Mouse (Mus musculus): Measurements from ENCODE around the gene Fam78b. TPM values are rescaled to one million over a fixed set of nuclear protein-coding genes. Genes with fewer than 3 reads are reported as not detected.

Fam78b gene
- polyA plus RNA-seq, 1 experiment from 2014 or later, result 0.93 TPM

GRCm38 (mm10) chr1:167022001-167022424 is 20.8 kb downstream of the Fam78b start:
- no peak overlapping the region for H3K4me3 ChIP-seq (ENCODE audit: low read depth, low read length)
- H3K27me3 ChIP-seq (replicated peaks; ENCODE audit: control insufficient read depth, insufficient read depth, low read length), result no peaks in the 10 kb centered on the region
- no peak for DNase-seq (ENCODE audit: low spot score)

GRCm38 (mm10) chr1:167022541-167023121 is 21.4 kb downstream of the Fam78b start:
- no peaks in the 10 kb centered on the region for H3K9me3 ChIP-seq (ENCODE audit: control insufficient read depth, low read length)

More at GRCm38 (mm10) chr1:167022001-167022424, 20.8 kb downstream of the Fam78b start:
- ATAC-seq (replicated peaks; ENCODE audit: low FRiP score), result no peak
- Histone ChIP-seq H3K9me3 (ENCODE audit: control insufficient read depth, low read length) (no peaks in the 10 kb centered on the region), H3K4me2 (no peak overlapping the region), H3K27ac (ENCODE audit: low read depth, low read length) (no peak overlapping the region), H3K9ac (ENCODE audit: low read depth, low read length) (no peak overlapping the region), H3K36me3 (ENCODE audit: control insufficient read depth, insufficient read depth, low read length) (no peaks in the 10 kb centered on the region), H3K4me1 (replicated peaks; ENCODE audit: control insufficient read depth, insufficient read depth, low read length) (no peaks in the 10 kb centered on the region)
- 62% methylated on average over 9 of the region's 9 CpGs for WGBS

GRCm38 (mm10) chr1:167023794-167024193 is 22.6 kb downstream of the Fam78b start:
- Histone ChIP-seq H3K9ac (ENCODE audit: low read depth, low read length) (no peak overlapping the region), H3K9me3 (ENCODE audit: control insufficient read depth, low read length) (no peaks in the 10 kb centered on the region), H3K36me3 (ENCODE audit: control insufficient read depth, insufficient read depth, low read length) (no peaks in the 10 kb centered on the region), H3K4me2 (no peak overlapping the region), H3K27ac (ENCODE audit: low read depth, low read length) (no peak overlapping the region), H3K4me3 (ENCODE audit: low read depth, low read length) (no peak overlapping the region), H3K27me3 (replicated peaks; ENCODE audit: control insufficient read depth, insufficient read depth, low read length) (no peaks in the 10 kb centered on the region), H3K4me1 (replicated peaks; ENCODE audit: control insufficient read depth, insufficient read depth, low read length) (no peaks in the 10 kb centered on the region)
- ATAC-seq (replicated peaks; ENCODE audit: low FRiP score) (no peak), DNase-seq (ENCODE audit: low spot score) (no peak)
- 88% methylated on average over 11 of the region's 11 CpGs for WGBS

More at GRCm38 (mm10) chr1:167022541-167023121, 21.4 kb downstream of the Fam78b start:
- no peak overlapping the region for H3K4me3 ChIP-seq (ENCODE audit: low read depth, low read length)
- ATAC-seq (replicated peaks; ENCODE audit: low FRiP score), result no peak
- WGBS, result 60% methylated on average over 7 of the region's 8 CpGs
- no peak for DNase-seq (ENCODE audit: low spot score)
- no peaks in the 10 kb centered on the region for H3K27me3 ChIP-seq (replicated peaks; ENCODE audit: control insufficient read depth, insufficient read depth, low read length)
- no peak overlapping the region for H3K4me2 ChIP-seq
- no peak overlapping the region for H3K27ac ChIP-seq (ENCODE audit: low read depth, low read length)
- H3K4me1 ChIP-seq (replicated peaks; ENCODE audit: control insufficient read depth, insufficient read depth, low read length), result no peaks in the 10 kb centered on the region
- H3K9ac ChIP-seq (ENCODE audit: low read depth, low read length), result no peak overlapping the region
- H3K36me3 ChIP-seq (ENCODE audit: control insufficient read depth, insufficient read depth, low read length), result no peaks in the 10 kb centered on the region

- no peaks in the 10 kb centered on the region for H3K4me1 ChIP-seq (replicated peaks; ENCODE audit: control insufficient read depth, insufficient read depth, low read length)
- H3K36me3 ChIP-seq (ENCODE audit: control insufficient read depth, insufficient read depth, low read length), result no peaks in the 10 kb centered on the region
- H3K9ac ChIP-seq (ENCODE audit: low read depth, low read length), result no peak overlapping the region
- no peaks in the 10 kb centered on the region for H3K27me3 ChIP-seq (replicated peaks; ENCODE audit: control insufficient read depth, insufficient read depth, low read length)
- H3K27ac ChIP-seq (ENCODE audit: low read depth, low read length), result no peak overlapping the region
- ATAC-seq (replicated peaks; ENCODE audit: low FRiP score), result no peak
- WGBS, result 54% methylated on average over 4 of the region's 4 CpGs
- no peak overlapping the region for H3K4me3 ChIP-seq (ENCODE audit: low read depth, low read length)
- no peak for DNase-seq (ENCODE audit: low spot score)
- no peak overlapping the region for H3K4me2 ChIP-seq
- no peaks in the 10 kb centered on the region for H3K9me3 ChIP-seq (ENCODE audit: control insufficient read depth, low read length)
These were observed 23.7 kb downstream of the Fam78b start for GRCm38 (mm10) chr1:167024961-167025360.

- no peak overlapping the region for H3K4me3 ChIP-seq (ENCODE audit: low read depth, low read length)
- no peak overlapping the region for H3K4me2 ChIP-seq
- no peaks in the 10 kb centered on the region for H3K9me3 ChIP-seq (ENCODE audit: control insufficient read depth, low read length)
- no peak overlapping the region for H3K27ac ChIP-seq (ENCODE audit: low read depth, low read length)
- no peaks in the 10 kb centered on the region for H3K4me1 ChIP-seq (replicated peaks; ENCODE audit: control insufficient read depth, insufficient read depth, low read length)
- no peak for DNase-seq (ENCODE audit: low spot score)
- ATAC-seq (replicated peaks; ENCODE audit: low FRiP score), result no peak
- no peak overlapping the region for H3K9ac ChIP-seq (ENCODE audit: low read depth, low read length)
- H3K27me3 ChIP-seq (replicated peaks; ENCODE audit: control insufficient read depth, insufficient read depth, low read length), result no peaks in the 10 kb centered on the region
- H3K36me3 ChIP-seq (ENCODE audit: control insufficient read depth, insufficient read depth, low read length), result no peaks in the 10 kb centered on the region
- WGBS, result 70% methylated on average over 13 of the region's 13 CpGs
These were observed 30.9 kb downstream of the Fam78b start for GRCm38 (mm10) chr1:167032046-167032648.

GRCm38 (mm10) chr1:167034435-167034834 is 33.2 kb downstream of the Fam78b start:
- no peaks in the 10 kb centered on the region for H3K27me3 ChIP-seq (replicated peaks; ENCODE audit: control insufficient read depth, insufficient read depth, low read length)
- WGBS, result 68% methylated on average over 1 of the region's 1 CpGs
- no peak overlapping the region for H3K4me2 ChIP-seq
- ATAC-seq (replicated peaks; ENCODE audit: low FRiP score) (no peak), DNase-seq (ENCODE audit: low spot score) (no peak)
- no peak overlapping the region for H3K4me3 ChIP-seq (ENCODE audit: low read depth, low read length)
- H3K9ac ChIP-seq (ENCODE audit: low read depth, low read length), result no peak overlapping the region
- no peaks in the 10 kb centered on the region for H3K36me3 ChIP-seq (ENCODE audit: control insufficient read depth, insufficient read depth, low read length)
- H3K27ac ChIP-seq (ENCODE audit: low read depth, low read length), result no peak overlapping the region
- H3K4me1 ChIP-seq (replicated peaks; ENCODE audit: control insufficient read depth, insufficient read depth, low read length), result no peaks in the 10 kb centered on the region
- H3K9me3 ChIP-seq (ENCODE audit: control insufficient read depth, low read length), result no peaks in the 10 kb centered on the region

GRCm38 (mm10) chr1:167042558-167042957 is 41.3 kb downstream of the Fam78b start:
- Histone ChIP-seq H3K9ac (ENCODE audit: low read depth, low read length) (no peak overlapping the region), H3K36me3 (ENCODE audit: control insufficient read depth, insufficient read depth, low read length) (no peaks in the 10 kb centered on the region), H3K4me2 (no peak overlapping the region), H3K9me3 (ENCODE audit: control insufficient read depth, low read length) (no peaks in the 10 kb centered on the region), H3K4me1 (replicated peaks; ENCODE audit: control insufficient read depth, insufficient read depth, low read length) (no peaks in the 10 kb centered on the region), H3K27me3 (replicated peaks; ENCODE audit: control insufficient read depth, insufficient read depth, low read length) (no peaks in the 10 kb centered on the region), H3K4me3 (ENCODE audit: low read depth, low read length) (no peak overlapping the region), H3K27ac (ENCODE audit: low read depth, low read length) (no peak overlapping the region)
- 80% methylated on average over 6 of the region's 6 CpGs for WGBS
- ATAC-seq (replicated peaks; ENCODE audit: low FRiP score) (no peak), DNase-seq (ENCODE audit: low spot score) (no peak)

GRCm38 (mm10) chr1:167046169-167046927 is 45.1 kb downstream of the Fam78b start:
- Histone ChIP-seq H3K4me1 (replicated peaks; ENCODE audit: control insufficient read depth, insufficient read depth, low read length) (no peaks in the 10 kb centered on the region), H3K36me3 (ENCODE audit: control insufficient read depth, insufficient read depth, low read length) (no peaks in the 10 kb centered on the region), H3K27me3 (replicated peaks; ENCODE audit: control insufficient read depth, insufficient read depth, low read length) (no peaks in the 10 kb centered on the region), H3K4me3 (ENCODE audit: low read depth, low read length) (no peak overlapping the region), H3K9ac (ENCODE audit: low read depth, low read length) (no peak overlapping the region), H3K4me2 (no peak overlapping the region), H3K9me3 (ENCODE audit: control insufficient read depth, low read length) (no peaks in the 10 kb centered on the region), H3K27ac (ENCODE audit: low read depth, low read length) (no peak overlapping the region)
- no peak for DNase-seq (ENCODE audit: low spot score)
- ATAC-seq (replicated peaks; ENCODE audit: low FRiP score), result no peak
- 53% methylated on average over 10 of the region's 10 CpGs for WGBS
